Mouse (Mus musculus) thymus, adult 2 months (tissue): ENCODE measurements at regions not wholly inside any gene's neighbourhood (a gene's known extent, or its start where the extent isn't known, plus 50 kb on each side); places are given as distances from the start of the nearest gene placed in this dataset.

Experiments used
- CTCF ChIP-seq: fragments of 200-500 bp; IDR thresholded peaks from 2 replicates; pipeline ENCODE4 v1.5.1; 2012; ENCODE audit warnings: mild to moderate bottlenecking, control low read depth, low read length, moderate library complexity, borderline replicate concordance; ENCODE audit not compliant: control insufficient read depth, poor library complexity, insufficient read depth; ENCODE audit errors: extremely low read depth
- POLR2A ChIP-seq: fragments of 200-500 bp; IDR thresholded peaks from 2 replicates; pipeline ENCODE4 v1.6.1; 2012; ENCODE audit warnings: mild to moderate bottlenecking, low read length, control low read depth, moderate library complexity; ENCODE audit not compliant: control insufficient read depth, poor library complexity, insufficient read depth; ENCODE audit errors: extremely low read depth

DNA sequence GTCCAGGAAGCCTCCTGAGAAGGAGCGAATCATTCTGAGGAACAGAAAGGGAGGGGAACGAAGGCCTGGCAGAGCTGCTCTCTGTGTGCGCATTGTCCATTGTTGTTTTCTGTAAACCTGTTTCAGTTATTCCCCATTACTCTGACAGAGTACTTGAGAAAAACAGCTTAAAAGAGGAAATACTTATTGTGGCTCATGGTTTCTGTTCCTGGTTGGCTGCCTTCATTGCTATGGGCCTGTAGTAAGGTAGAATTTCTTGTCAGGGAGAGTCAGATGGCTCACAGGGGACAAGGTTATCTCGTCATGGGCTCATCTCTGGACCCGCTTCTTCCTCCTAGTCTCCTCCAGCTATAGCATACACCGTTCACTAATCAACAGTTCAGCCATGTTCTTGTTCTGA lies 2112.9 kb downstream of the 4930444P10Rik start:
- no peak for TF ChIP-seq CTCF
- TF ChIP-seq POLR2A = no peak
